In genomic region chr10:13714199-13714919, GRCm38 (mm10) we compare ENCODE assay signal across 8 mouse cellular contexts.
DNase-seq lines count a peak whose midpoint lies in the region; ATAC-seq and TF ChIP-seq lines count a peak whose summit lies in the region.

No protein-coding gene starts in this region.

- no peak for ATAC-seq in lung, embryonic 14.5 days (ENCODE audit: insufficient read depth)
- ATAC-seq in forebrain, embryonic 16.5 days = peak; percentile 91
- ATAC-seq in neural tube, embryonic 13.5 days (ENCODE audit: low read depth) = peak; percentile 89

- H3K27ac ChIP-seq in lung, embryonic 14.5 days (ENCODE audit: low read depth) = no peak overlapping the region
- peak overlapping the region; percentile 58; the same call in 1 of the 2 replicates for H3K27ac ChIP-seq in forebrain, embryonic 16.5 days (ENCODE audit: low read length)
- peak overlapping the region; percentile 79 for H3K27ac ChIP-seq in neural tube, embryonic 13.5 days (replicated peaks)

- no peak overlapping the region for H3K4me2 ChIP-seq in lung, embryonic 14.5 days
- H3K4me2 ChIP-seq in forebrain, embryonic 16.5 days (ENCODE audit: low read length) = no peak overlapping the region
- H3K4me2 ChIP-seq in neural tube, embryonic 13.5 days = peak overlapping the region; percentile 25

- no peak for TF ChIP-seq CTCF in lung, embryonic 14.5 days (IDR thresholded peaks at IDR 0.05; ENCODE audit: low read depth)

- H3K9ac ChIP-seq in lung, embryonic 14.5 days = no peak overlapping the region
- H3K9ac ChIP-seq in forebrain, embryonic 16.5 days (replicated peaks; ENCODE audit: low read depth, low read length) = 0 out of 2 replicates have a peak overlapping the region, but pooled peaks have one; percentile 27
- peak overlapping the region; percentile 41 for H3K9ac ChIP-seq in neural tube, embryonic 13.5 days

- peak; percentile 46 for DNase-seq in lung, embryonic 14.5 days
- DNase-seq in lung, postnatal 25 days (ENCODE audit: low spot score) = no peak
- DNase-seq in cerebellum, adult 9-10 months = peak; percentile 95
- peak; percentile 13 for DNase-seq in kidney, postnatal 14 days
- no peak for DNase-seq in thymus, postnatal 25 days
- DNase-seq in testis, postnatal 14 days (ENCODE audit: low spot score) = no peak

- no peaks in the 10 kb centered on the region for H3K4me1 ChIP-seq in lung, embryonic 14.5 days (ENCODE audit: insufficient read depth)
- H3K4me1 ChIP-seq in forebrain, embryonic 16.5 days (replicated peaks; ENCODE audit: control insufficient read depth, insufficient read depth, low read length) = peaks cover 17% of the 10 kb centered on the region
- H3K4me1 ChIP-seq in neural tube, embryonic 13.5 days (replicated peaks) = peaks cover 43% of the 10 kb centered on the region

- H3K4me3 ChIP-seq in lung, embryonic 14.5 days (ENCODE audit: low read depth, low read length) = no peak overlapping the region
- no peak overlapping the region for H3K4me3 ChIP-seq in forebrain, embryonic 16.5 days (replicated peaks; ENCODE audit: low read length)
- no peak overlapping the region for H3K4me3 ChIP-seq in neural tube, embryonic 13.5 days

- WGBS in lung, embryonic 14.5 days = 53% methylated on average over 9 of the region's 9 CpGs
- 6% methylated on average over 9 of the region's 9 CpGs for WGBS in forebrain, embryonic 16.5 days
- WGBS in neural tube, embryonic 13.5 days = 7% methylated on average over 9 of the region's 9 CpGs

- no peaks in the 10 kb centered on the region for H3K9me3 ChIP-seq in lung, embryonic 14.5 days (ENCODE audit: low read depth, low read length)
- H3K9me3 ChIP-seq in forebrain, embryonic 16.5 days (ENCODE audit: control insufficient read depth, low read length) = no peaks in the 10 kb centered on the region
- H3K9me3 ChIP-seq in neural tube, embryonic 13.5 days = no peaks in the 10 kb centered on the region

- H3K27me3 ChIP-seq in lung, embryonic 14.5 days (ENCODE audit: insufficient read depth, low read length) = no peaks in the 10 kb centered on the region
- H3K27me3 ChIP-seq in forebrain, embryonic 16.5 days (replicated peaks; ENCODE audit: control insufficient read depth, insufficient read depth, low read length) = no peaks in the 10 kb centered on the region
- H3K27me3 ChIP-seq in neural tube, embryonic 13.5 days = peaks cover 16% of the 10 kb centered on the region

- no peaks in the 10 kb centered on the region for H3K36me3 ChIP-seq in lung, embryonic 14.5 days (ENCODE audit: insufficient read depth)
- H3K36me3 ChIP-seq in forebrain, embryonic 16.5 days (ENCODE audit: control insufficient read depth, insufficient read depth) = no peaks in the 10 kb centered on the region
- H3K36me3 ChIP-seq in neural tube, embryonic 13.5 days = no peaks in the 10 kb centered on the region

Comparison
In these comparisons a context has a peak if more than half of its experiments do, and no peak if none do; other contexts are left out.
1. DNase-seq: peak in lung, embryonic 14.5 days (single experiment), cerebellum, adult 9-10 months (single experiment) and kidney, postnatal 14 days (single experiment); none in lung, postnatal 25 days (single experiment), thymus, postnatal 25 days (single experiment) and testis, postnatal 14 days (single experiment).